In the genomic region with DNA sequence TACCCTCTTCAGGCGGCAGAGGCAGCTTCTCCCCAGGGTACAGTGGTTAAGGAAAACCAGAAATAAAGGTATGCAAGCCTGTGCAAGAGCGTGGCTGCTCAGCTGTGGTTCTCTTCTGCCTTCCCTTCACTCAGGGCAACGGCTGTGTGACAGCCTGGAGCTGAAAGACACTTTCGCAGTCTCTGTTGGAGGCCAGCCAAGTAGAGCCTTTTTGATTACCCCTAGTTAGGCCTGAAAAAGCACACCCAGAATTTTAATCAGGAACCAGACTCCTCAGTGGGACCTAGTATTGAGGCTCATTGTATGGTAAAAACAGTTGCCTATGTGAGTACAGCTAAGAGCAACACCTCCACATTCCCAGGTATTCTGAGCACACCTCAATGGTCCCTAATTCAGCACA, we compare ENCODE assay signal across 9 mouse cellular contexts.
DNase-seq lines count a peak whose midpoint lies in the region; ATAC-seq and TF ChIP-seq lines count a peak whose summit lies in the region.
"Had no signal": no experiment of that assay in that cellular context is flagged by ENCODE, and none has a peak within 500 bp of the region (broad histone marks: within the 10 kb centered on the region; RNA-seq: fewer than 3 reads in every experiment).

No protein-coding gene starts in this region.

- peaks cover 11% of the 10 kb centered on the region; the same call in 1 of the 2 replicates for H3K4me1 ChIP-seq in neural tube, embryonic 15.5 days
- H3K4me1 ChIP-seq in intestine, postnatal 0 days (replicated peaks; ENCODE audit: control insufficient read depth, insufficient read depth, low read length), result no peaks in the 10 kb centered on the region
- H3K4me1 ChIP-seq in liver, embryonic 11.5 days (replicated peaks; ENCODE audit: control insufficient read depth, insufficient read depth, low read length), result no peaks in the 10 kb centered on the region

- no peak overlapping the region; the same call in 1 of the 2 replicates for H3K27ac ChIP-seq in neural tube, embryonic 15.5 days (replicated peaks)
- H3K27ac ChIP-seq in intestine, postnatal 0 days (ENCODE audit: low read depth, low read length), result no peak overlapping the region
- H3K27ac ChIP-seq in liver, embryonic 11.5 days (ENCODE audit: low read depth, low read length), result no peak overlapping the region

- H3K4me3 ChIP-seq in neural tube, embryonic 15.5 days (replicated peaks), result no peak overlapping the region
- H3K4me3 ChIP-seq in intestine, postnatal 0 days (ENCODE audit: low read depth, low read length), result no peak overlapping the region
- no peak overlapping the region for H3K4me3 ChIP-seq in liver, embryonic 11.5 days (ENCODE audit: low read depth, low read length)

- peak; percentile 50 for DNase-seq in layer of hippocampus, adult 11-12 months (ENCODE audit: low spot score)
- DNase-seq in layer of hippocampus, adult 9-10 months (ENCODE audit: low spot score), result no peak
- peak; percentile 72 for DNase-seq in cerebellum, postnatal 10 days
- DNase-seq in layer of hippocampus, adult 9-11 months, result peak; percentile 31
- DNase-seq in kidney, adult 9 months, result no peak
- no peak for DNase-seq in liver, embryonic 11.5 days (ENCODE audit: low spot score)
- DNase-seq: lung, adult 2 months had no signal

- no peak overlapping the region for H3K9ac ChIP-seq in neural tube, embryonic 15.5 days (replicated peaks)
- no peak overlapping the region for H3K9ac ChIP-seq in intestine, postnatal 0 days (ENCODE audit: low read depth, low read length)
- H3K9ac ChIP-seq in liver, embryonic 11.5 days (ENCODE audit: low read depth, low read length), result no peak overlapping the region

- no peaks in the 10 kb centered on the region for H3K9me3 ChIP-seq in neural tube, embryonic 15.5 days (replicated peaks)
- no peaks in the 10 kb centered on the region for H3K9me3 ChIP-seq in intestine, postnatal 0 days (ENCODE audit: control insufficient read depth)
- H3K9me3 ChIP-seq in liver, embryonic 11.5 days (ENCODE audit: control insufficient read depth, low read length), result no peaks in the 10 kb centered on the region

- H3K27me3 ChIP-seq in neural tube, embryonic 15.5 days (replicated peaks), result no peaks in the 10 kb centered on the region
- no peaks in the 10 kb centered on the region for H3K27me3 ChIP-seq in intestine, postnatal 0 days (replicated peaks; ENCODE audit: control insufficient read depth, insufficient read depth, low read length)
- H3K27me3 ChIP-seq in liver, embryonic 11.5 days (replicated peaks; ENCODE audit: control insufficient read depth, insufficient read depth, low read length), result no peaks in the 10 kb centered on the region

- no peaks in the 10 kb centered on the region for H3K36me3 ChIP-seq in neural tube, embryonic 15.5 days
- no peaks in the 10 kb centered on the region for H3K36me3 ChIP-seq in intestine, postnatal 0 days (ENCODE audit: control insufficient read depth, insufficient read depth)
- H3K36me3 ChIP-seq in liver, embryonic 11.5 days (ENCODE audit: control insufficient read depth, insufficient read depth, low read length), result no peaks in the 10 kb centered on the region

- no peak for TF ChIP-seq CTCF in intestine, postnatal 0 days (IDR thresholded peaks at IDR 0.05; ENCODE audit: low read depth)

- peak; percentile 81 for ATAC-seq in neural tube, embryonic 15.5 days (ENCODE audit: low FRiP score)
- no peak for ATAC-seq in intestine, postnatal 0 days
- no peak for ATAC-seq in liver, embryonic 11.5 days (replicated peaks; ENCODE audit: low FRiP score)

- H3K4me2 ChIP-seq in neural tube, embryonic 15.5 days, result peak overlapping the region; percentile 20
- no peak overlapping the region for H3K4me2 ChIP-seq in intestine, postnatal 0 days (replicated peaks; ENCODE audit: low read depth)
- H3K4me2 ChIP-seq in liver, embryonic 11.5 days, result no peak overlapping the region

- WGBS in neural tube, embryonic 15.5 days, result 21% methylated on average over 4 of the region's 4 CpGs
- 49% methylated on average over 4 of the region's 4 CpGs for WGBS in intestine, postnatal 0 days
- 57% methylated on average over 4 of the region's 4 CpGs for WGBS in liver, embryonic 11.5 days

Comparison
In these comparisons a context has a peak if more than half of its experiments do, and no peak if none do; other contexts are left out.
1. DNase-seq: peak in layer of hippocampus, adult 11-12 months (single experiment), cerebellum, postnatal 10 days (2 of 2) and layer of hippocampus, adult 9-11 months (single experiment); none in layer of hippocampus, adult 9-10 months (single experiment), kidney, adult 9 months (single experiment) and liver, embryonic 11.5 days (single experiment).